Mouse (Mus musculus): ENCODE measurements around the gene Naaladl2. TPM values are rescaled to one million over a fixed set of nuclear protein-coding genes. Genes with fewer than 3 reads are reported as not detected.
"Not testable (repeated sequence)": the region's sequence is repeated elsewhere in the genome, so short reads cannot be mapped to it uniquely, and the experiment has no call there.

Gene Naaladl2
- polyA plus RNA-seq, 1 experiment, result not detected

- Histone ChIP-seq H3K27ac (ENCODE audit: insufficient read depth, low read depth, low read length) (no peak overlapping the region), H3K4me3 (ENCODE audit: insufficient read depth, low read length) (no peak overlapping the region), H3K4me1 (ENCODE audit: control insufficient read depth, insufficient read depth, low read length) (no peaks in the 10 kb centered on the region)
- TF ChIP-seq POLR2A (IDR thresholded peaks at IDR 0.05; ENCODE audit: borderline replicate concordance, low read depth, low read length) (no peak), CTCF (IDR thresholded peaks at IDR 0.05; ENCODE audit: low read depth, low read length) (no peak)
These were observed 35.1 kb downstream of the Naaladl2 start for GRCm38 (mm10) chr3:25108997-25109396.

GRCm38 (mm10) chr3:25092986-25093385 is 51.1 kb downstream of the Naaladl2 start:
- Histone ChIP-seq H3K4me3 (ENCODE audit: insufficient read depth, low read length) (no peak overlapping the region), H3K4me1 (ENCODE audit: control insufficient read depth, insufficient read depth, low read length) (no peaks in the 10 kb centered on the region), H3K27ac (ENCODE audit: insufficient read depth, low read depth, low read length) (no peak overlapping the region)
- TF ChIP-seq POLR2A (IDR thresholded peaks at IDR 0.05; ENCODE audit: borderline replicate concordance, low read depth, low read length), result no peak
- no peak for TF ChIP-seq CTCF (IDR thresholded peaks at IDR 0.05; ENCODE audit: low read depth, low read length)

GRCm38 (mm10) chr3:25075785-25076184 is 68.3 kb downstream of the Naaladl2 start:
- H3K4me3 ChIP-seq (ENCODE audit: insufficient read depth, low read length), result no peak overlapping the region
- no peaks in the 10 kb centered on the region for H3K4me1 ChIP-seq (ENCODE audit: control insufficient read depth, insufficient read depth, low read length)
- no peak overlapping the region for H3K27ac ChIP-seq (ENCODE audit: insufficient read depth, low read depth, low read length)
- TF ChIP-seq CTCF (IDR thresholded peaks at IDR 0.05; ENCODE audit: low read depth, low read length) (no peak), POLR2A (IDR thresholded peaks at IDR 0.05; ENCODE audit: borderline replicate concordance, low read depth, low read length) (no peak)

- Histone ChIP-seq H3K27ac (ENCODE audit: insufficient read depth, low read depth, low read length) (no peak overlapping the region), H3K4me3 (ENCODE audit: insufficient read depth, low read length) (no peak overlapping the region), H3K4me1 (ENCODE audit: control insufficient read depth, insufficient read depth, low read length) (no peaks in the 10 kb centered on the region)
- TF ChIP-seq CTCF (IDR thresholded peaks at IDR 0.05; ENCODE audit: low read depth, low read length), result no peak
- TF ChIP-seq POLR2A (IDR thresholded peaks at IDR 0.05; ENCODE audit: borderline replicate concordance, low read depth, low read length), result no peak
These were observed 69.8 kb downstream of the Naaladl2 start for GRCm38 (mm10) chr3:25074266-25074665.

GRCm38 (mm10) chr3:25073821-25074220 is 70.2 kb downstream of the Naaladl2 start:
- TF ChIP-seq POLR2A (IDR thresholded peaks at IDR 0.05; ENCODE audit: borderline replicate concordance, low read depth, low read length), result no peak
- Histone ChIP-seq H3K4me1 (ENCODE audit: control insufficient read depth, insufficient read depth, low read length) (no peaks in the 10 kb centered on the region), H3K4me3 (ENCODE audit: insufficient read depth, low read length) (no peak overlapping the region), H3K27ac (ENCODE audit: insufficient read depth, low read depth, low read length) (no peak overlapping the region)

- H3K27ac ChIP-seq (ENCODE audit: insufficient read depth, low read depth, low read length), result no peak overlapping the region
- TF ChIP-seq CTCF (IDR thresholded peaks at IDR 0.05; ENCODE audit: low read depth, low read length), result no peak
- TF ChIP-seq POLR2A (IDR thresholded peaks at IDR 0.05; ENCODE audit: borderline replicate concordance, low read depth, low read length), result no peak
- no peaks in the 10 kb centered on the region for H3K4me1 ChIP-seq (ENCODE audit: control insufficient read depth, insufficient read depth, low read length)
- no peak overlapping the region for H3K4me3 ChIP-seq (ENCODE audit: insufficient read depth, low read length)
These were observed 80.8 kb downstream of the Naaladl2 start for GRCm38 (mm10) chr3:25063217-25063616.

- no peak overlapping the region for H3K27ac ChIP-seq (ENCODE audit: insufficient read depth, low read depth, low read length)
- TF ChIP-seq POLR2A (IDR thresholded peaks at IDR 0.05; ENCODE audit: borderline replicate concordance, low read depth, low read length), result no peak
- TF ChIP-seq CTCF (IDR thresholded peaks at IDR 0.05; ENCODE audit: low read depth, low read length), result no peak
These were observed 91.1 kb downstream of the Naaladl2 start for GRCm38 (mm10) chr3:25052975-25053374.

GRCm38 (mm10) chr3:25019972-25020371 is 124.1 kb downstream of the Naaladl2 start:
- TF ChIP-seq CTCF (IDR thresholded peaks at IDR 0.05; ENCODE audit: low read depth, low read length) (no peak), POLR2A (IDR thresholded peaks at IDR 0.05; ENCODE audit: borderline replicate concordance, low read depth, low read length) (no peak)
- Histone ChIP-seq H3K27ac (ENCODE audit: insufficient read depth, low read depth, low read length) (no peak overlapping the region), H3K4me1 (ENCODE audit: control insufficient read depth, insufficient read depth, low read length) (no peaks in the 10 kb centered on the region), H3K4me3 (ENCODE audit: insufficient read depth, low read length) (no peak overlapping the region)

More at GRCm38 (mm10) chr3:25052975-25053374, 91.1 kb downstream of the Naaladl2 start:
- H3K4me3 ChIP-seq (ENCODE audit: insufficient read depth, low read length), result no peak overlapping the region
- H3K4me1 ChIP-seq (ENCODE audit: control insufficient read depth, insufficient read depth, low read length), result no peaks in the 10 kb centered on the region

GRCm38 (mm10) chr3:25010751-25011150 is 133.3 kb downstream of the Naaladl2 start:
- TF ChIP-seq POLR2A (IDR thresholded peaks at IDR 0.05; ENCODE audit: borderline replicate concordance, low read depth, low read length) (no peak), CTCF (IDR thresholded peaks at IDR 0.05; ENCODE audit: low read depth, low read length) (no peak)
- Histone ChIP-seq H3K4me3 (ENCODE audit: insufficient read depth, low read length) (no peak overlapping the region), H3K27ac (ENCODE audit: insufficient read depth, low read depth, low read length) (no peak overlapping the region), H3K4me1 (ENCODE audit: control insufficient read depth, insufficient read depth, low read length) (no peaks in the 10 kb centered on the region)

GRCm38 (mm10) chr3:25006802-25007201 is 137.3 kb downstream of the Naaladl2 start:
- H3K4me1 ChIP-seq (ENCODE audit: control insufficient read depth, insufficient read depth, low read length); H3K27ac ChIP-seq (ENCODE audit: insufficient read depth, low read depth, low read length); H3K4me3 ChIP-seq (ENCODE audit: insufficient read depth, low read length): not testable (repeated sequence)

- no peak overlapping the region for H3K4me3 ChIP-seq (ENCODE audit: insufficient read depth, low read length)
- H3K27ac ChIP-seq (ENCODE audit: insufficient read depth, low read depth, low read length), result no peak overlapping the region
- H3K4me1 ChIP-seq (ENCODE audit: control insufficient read depth, insufficient read depth, low read length), result no peaks in the 10 kb centered on the region
- TF ChIP-seq CTCF (IDR thresholded peaks at IDR 0.05; ENCODE audit: low read depth, low read length), result no peak
- TF ChIP-seq POLR2A (IDR thresholded peaks at IDR 0.05; ENCODE audit: borderline replicate concordance, low read depth, low read length), result no peak
These were observed 151.5 kb downstream of the Naaladl2 start for GRCm38 (mm10) chr3:24992577-24992976.

All from bone marrow macrophage, adult 2 months (primary cell).